Mouse (Mus musculus): Measurements from ENCODE around the gene Dlg1.

Dlg1 gene

DNA sequence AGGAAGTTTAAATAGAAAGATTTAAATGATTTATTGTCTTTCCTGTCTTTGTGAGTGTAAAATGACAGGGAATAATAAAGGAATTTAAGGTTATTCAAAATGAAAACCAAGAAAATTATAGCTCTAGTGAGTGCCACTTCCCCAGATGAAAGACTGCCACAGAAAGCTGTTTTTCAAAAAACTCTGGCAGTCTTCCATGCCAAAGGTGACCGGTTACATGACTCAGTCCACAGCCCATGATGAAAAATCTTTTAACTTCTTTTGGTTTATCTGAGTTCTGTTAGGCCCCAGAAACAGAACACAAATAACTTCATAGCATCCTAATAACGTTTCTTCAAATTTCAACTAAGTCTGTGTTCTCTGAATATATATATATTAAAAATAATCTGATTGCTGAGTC, 7.7 kb upstream of the Dlg1 start:
- DNase-seq (ENCODE audit: inconsistent age in 2 of 2, low spot score in 1 of 2) = peak; percentile 49 to 85

GRCm38 (mm10) chr16:31657502-31657901, 5.7 kb upstream of the Dlg1 start:
- DNase-seq (ENCODE audit: inconsistent age in 2 of 2, low spot score in 1 of 2) = no peak

DNA sequence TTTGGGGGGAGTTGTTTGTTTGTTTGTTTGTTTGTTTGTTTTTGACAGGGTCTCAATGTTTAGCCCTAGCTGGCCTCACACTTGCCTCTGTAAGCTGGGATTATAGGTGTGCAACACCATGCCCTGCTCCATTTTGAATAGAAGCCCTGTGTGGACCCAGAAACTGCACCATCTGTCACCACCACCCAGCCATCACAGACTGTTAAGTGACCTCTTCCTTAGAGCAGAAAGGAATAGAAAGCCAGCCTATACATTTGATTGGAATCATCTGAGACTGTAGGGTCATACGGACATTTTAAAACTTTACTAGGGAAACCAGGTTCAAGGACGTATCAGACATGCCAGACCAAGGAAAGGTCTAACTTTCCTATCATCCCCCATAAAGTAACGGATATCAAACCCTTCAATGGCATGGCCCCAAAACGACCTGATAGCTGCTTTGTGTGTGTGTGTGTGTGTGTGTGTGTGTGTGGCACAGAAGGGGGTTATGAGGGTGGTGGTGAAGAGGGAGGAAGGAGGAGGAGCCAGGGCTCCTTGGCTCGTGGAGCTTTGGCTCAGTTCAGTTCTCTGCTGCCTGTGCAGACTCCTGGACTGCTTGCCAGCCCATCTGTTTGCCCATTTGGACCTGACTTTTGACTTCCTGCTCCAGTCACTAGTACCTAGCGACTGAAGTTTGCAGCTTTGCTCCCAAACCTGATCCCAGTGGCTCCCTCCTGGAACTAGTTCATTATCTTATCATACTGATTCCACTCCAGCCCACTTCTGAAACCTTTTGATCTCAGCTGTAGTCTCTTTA, 4.5 kb upstream of the Dlg1 start:
- DNase-seq (ENCODE audit: inconsistent age in 2 of 2, low spot score in 1 of 2) = no peak

DNA sequence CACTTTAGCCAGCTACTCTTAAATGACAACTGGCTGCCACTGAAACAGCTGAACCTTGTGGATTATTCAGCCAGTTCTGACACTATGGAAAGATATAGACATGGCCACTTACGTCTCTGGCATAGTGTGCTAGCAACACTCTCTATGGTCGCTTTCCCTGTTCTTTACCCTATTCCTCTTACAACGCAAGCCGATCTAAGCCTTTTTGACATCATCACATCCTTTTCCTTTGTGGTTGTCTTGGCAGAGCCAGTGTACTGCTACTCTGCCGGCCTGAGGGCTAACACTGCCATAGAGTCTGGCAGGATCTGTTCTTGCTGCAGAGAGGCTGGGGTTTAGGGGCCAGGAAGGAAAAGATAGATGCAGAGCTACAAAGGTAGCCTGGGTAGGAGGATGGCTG, 3.8 kb upstream of the Dlg1 start:
- no peak for DNase-seq (ENCODE audit: inconsistent age in 2 of 2, low spot score in 1 of 2)

DNA sequence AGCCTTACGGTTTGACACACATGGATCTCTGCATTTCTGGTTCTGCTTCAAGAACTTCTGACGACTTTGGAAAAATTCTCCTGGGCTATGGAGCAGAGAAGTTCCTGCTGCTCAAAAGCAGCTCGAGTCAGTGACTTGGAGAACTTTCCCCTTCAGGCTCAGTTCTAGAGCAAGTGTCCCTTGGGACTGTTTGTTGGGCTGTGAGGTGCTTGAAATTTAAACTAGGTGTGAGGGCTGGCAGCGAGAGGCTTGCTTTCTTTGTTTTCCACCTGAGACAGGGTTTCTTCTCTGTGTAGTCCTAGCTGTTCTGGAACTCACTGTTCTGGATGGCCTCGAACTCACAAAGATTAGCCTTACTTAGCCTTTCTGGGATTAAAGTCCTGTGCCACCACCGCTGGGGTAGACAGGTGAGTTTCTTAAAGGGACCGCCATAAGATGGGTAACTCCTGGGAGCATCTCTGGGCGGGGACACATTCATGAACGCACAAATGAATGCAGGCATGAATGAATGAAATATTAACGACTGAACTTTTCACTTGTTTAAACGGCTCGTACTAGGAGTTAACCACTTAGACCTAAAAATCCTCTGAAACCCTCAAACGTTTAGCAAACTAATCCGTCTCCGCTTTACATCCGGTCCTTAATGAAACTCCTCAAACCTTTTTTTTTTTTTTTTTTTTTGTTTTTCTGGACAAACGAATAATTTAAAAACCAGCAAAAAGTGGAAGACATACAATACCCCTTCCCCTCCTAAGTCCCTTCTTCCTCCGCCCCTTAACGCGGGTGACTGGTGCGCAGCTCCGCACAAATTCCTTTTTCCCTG, 476 bp upstream of the Dlg1 start:
- peak in 1 of 2 experiments; percentile 43 for DNase-seq (ENCODE audit: inconsistent age in 2 of 2, low spot score in 1 of 2)

- DNase-seq (ENCODE audit: inconsistent age in 2 of 2, low spot score in 1 of 2) = no peak
These were observed 999 bp downstream of the Dlg1 start for GRCm38 (mm10) chr16:31664287-31664597.

DNA sequence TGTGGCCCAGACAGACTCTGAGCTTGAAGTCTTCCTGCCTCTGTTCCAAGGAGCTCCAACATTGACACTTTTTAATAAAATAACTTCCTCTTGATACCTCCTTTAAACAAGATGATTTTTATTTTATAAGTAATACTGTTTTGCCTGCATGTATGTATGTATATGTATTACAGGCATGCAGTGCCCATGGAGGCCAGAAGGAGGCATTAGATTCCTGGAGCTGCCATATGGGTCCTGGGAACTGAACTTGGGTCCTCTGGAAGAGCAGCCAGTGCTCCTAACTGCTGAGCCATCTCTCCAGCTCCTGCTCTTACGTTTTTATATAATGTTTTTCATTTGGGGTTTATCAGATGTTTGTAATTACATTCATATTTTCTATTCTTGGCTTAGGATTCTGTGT, 9.0 kb downstream of the Dlg1 start:
- no peak for DNase-seq (ENCODE audit: inconsistent age in 2 of 2, low spot score in 1 of 2)

GRCm38 (mm10) chr16:31677463-31677862, 14.2 kb downstream of the Dlg1 start:
- DNase-seq (ENCODE audit: inconsistent age in 2 of 2, low spot score in 1 of 2) = no peak

GRCm38 (mm10) chr16:31682291-31682690, 19.0 kb downstream of the Dlg1 start:
- DNase-seq (ENCODE audit: inconsistent age in 2 of 2, low spot score in 1 of 2) = no peak

- peak; percentile 39 to 71 for DNase-seq (ENCODE audit: inconsistent age in 2 of 2, low spot score in 1 of 2)
These were observed 20.6 kb downstream of the Dlg1 start for GRCm38 (mm10) chr16:31683670-31684430.

- DNase-seq (ENCODE audit: inconsistent age in 2 of 2, low spot score in 1 of 2) = no peak
These were observed 21.5 kb downstream of the Dlg1 start for GRCm38 (mm10) chr16:31684771-31685170.

- no peak for DNase-seq (ENCODE audit: inconsistent age in 2 of 2, low spot score in 1 of 2)
These were observed 24.5 kb downstream of the Dlg1 start for GRCm38 (mm10) chr16:31687766-31688165.

- DNase-seq (ENCODE audit: inconsistent age in 2 of 2, low spot score in 1 of 2) = peak in 1 of 2 experiments; percentile 50
These were observed 32.2 kb downstream of the Dlg1 start for GRCm38 (mm10) chr16:31695286-31696020.

DNA sequence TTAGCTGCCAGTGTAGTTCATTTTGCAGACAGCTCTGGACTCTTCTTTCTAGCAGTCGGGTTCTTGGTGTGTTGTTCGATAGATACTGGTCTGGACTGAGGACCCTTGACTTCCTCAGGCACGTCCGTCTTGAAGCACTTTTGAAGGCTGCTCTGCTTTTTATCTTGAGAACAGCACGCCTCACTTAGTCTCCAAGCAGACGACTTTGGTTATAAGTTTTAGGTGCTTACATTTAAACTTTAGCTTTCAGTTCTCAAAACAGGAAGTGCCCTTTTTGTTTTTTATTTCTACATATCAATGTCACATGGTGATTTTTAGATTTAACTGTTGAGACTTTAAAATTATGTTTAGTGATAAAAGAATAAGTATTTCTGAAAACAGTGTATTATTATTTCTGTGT, 33.1 kb downstream of the Dlg1 start:
- no peak for DNase-seq (ENCODE audit: inconsistent age in 2 of 2, low spot score in 1 of 2)

- no peak for DNase-seq (ENCODE audit: inconsistent age in 2 of 2, low spot score in 1 of 2)
These were observed 34.1 kb downstream of the Dlg1 start for GRCm38 (mm10) chr16:31697341-31697740.

DNA sequence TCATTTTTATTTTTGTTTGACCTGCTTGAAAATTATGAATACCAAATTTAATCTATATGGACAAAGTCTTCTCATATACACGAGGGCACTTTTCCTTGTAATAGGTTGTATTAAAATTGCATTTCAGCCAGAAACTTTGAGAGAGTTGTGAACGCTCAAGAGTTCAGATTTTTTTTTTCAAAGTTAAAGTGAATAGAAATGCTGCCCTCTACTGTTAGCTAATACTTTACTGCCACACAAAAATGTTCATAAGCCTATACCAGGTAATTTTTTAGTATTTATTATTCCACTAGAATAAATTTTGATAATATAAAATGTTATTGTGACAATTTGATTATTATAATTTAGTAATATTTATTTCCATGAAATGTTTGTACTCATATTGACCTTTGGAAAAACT, 42.0 kb downstream of the Dlg1 start:
- DNase-seq (ENCODE audit: inconsistent age in 2 of 2, low spot score in 1 of 2) = peak in 1 of 2 experiments; percentile 46

GRCm38 (mm10) chr16:31705904-31706303, 42.7 kb downstream of the Dlg1 start:
- no peak for DNase-seq (ENCODE audit: inconsistent age in 2 of 2, low spot score in 1 of 2)

GRCm38 (mm10) chr16:31707326-31707725, 44.1 kb downstream of the Dlg1 start:
- DNase-seq (ENCODE audit: inconsistent age in 2 of 2, low spot score in 1 of 2) = no peak

GRCm38 (mm10) chr16:31722991-31723390, 59.7 kb downstream of the Dlg1 start:
- no peak for DNase-seq (ENCODE audit: inconsistent age in 2 of 2, low spot score in 1 of 2)

DNA sequence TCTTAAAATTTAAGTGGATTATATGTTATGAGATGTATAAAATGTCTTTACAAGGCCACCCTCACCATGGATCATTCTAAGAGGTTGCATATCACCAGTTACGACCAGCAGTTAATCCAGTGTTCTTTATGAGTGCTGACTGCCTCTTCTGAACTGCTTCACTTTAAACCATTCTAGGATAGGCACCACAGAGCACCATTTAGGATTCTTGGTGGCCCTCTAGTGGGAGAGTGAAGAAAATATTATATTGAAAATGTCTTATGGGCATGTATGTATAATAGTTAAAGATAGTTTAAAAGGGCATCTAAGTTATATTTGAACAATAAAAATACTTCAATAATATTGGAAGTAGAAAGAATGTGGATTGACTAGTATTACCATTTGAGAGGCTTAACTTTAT, 60.9 kb downstream of the Dlg1 start:
- peak in 1 of 2 experiments; percentile 61 for DNase-seq (ENCODE audit: inconsistent age in 2 of 2, low spot score in 1 of 2)

DNA sequence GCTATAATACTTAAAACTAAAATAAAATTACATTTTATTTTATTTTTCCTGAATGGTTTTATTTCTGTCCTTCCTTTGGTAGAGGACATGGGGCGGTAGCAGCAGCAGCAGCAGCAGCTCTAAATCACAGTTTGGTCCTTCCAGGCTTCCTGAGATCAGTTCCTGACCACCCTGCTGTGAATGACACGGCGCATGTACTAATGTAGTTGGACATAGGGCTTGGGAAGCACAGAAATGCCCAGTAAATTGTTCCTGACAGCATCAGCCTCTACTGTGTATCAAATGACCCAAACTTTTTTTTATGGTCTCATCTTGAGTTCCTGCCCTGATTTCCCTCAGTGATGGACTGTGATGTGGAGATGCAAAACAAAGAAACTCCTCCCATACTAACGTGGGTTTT, 61.6 kb downstream of the Dlg1 start:
- DNase-seq (ENCODE audit: inconsistent age in 2 of 2, low spot score in 1 of 2) = no peak
